Mouse (Mus musculus) T-helper 1 cell (primary cell): ENCODE measurements around the gene Cdc25b.
"Not testable (repeated sequence)": the region's sequence is repeated elsewhere in the genome, so short reads cannot be mapped to it uniquely, and the experiment has no call there.

ENCODE experiments used
- in situ Hi-C: fragments of 300-600 bp; cut with MboI, MseI; formaldehyde crosslinking; loops from one replicate; pipeline ENCODE4 v1.15.1; 2025; ENCODE audit warnings: high pct_unique_total_duplicates

The Cdc25b gene

DNA sequence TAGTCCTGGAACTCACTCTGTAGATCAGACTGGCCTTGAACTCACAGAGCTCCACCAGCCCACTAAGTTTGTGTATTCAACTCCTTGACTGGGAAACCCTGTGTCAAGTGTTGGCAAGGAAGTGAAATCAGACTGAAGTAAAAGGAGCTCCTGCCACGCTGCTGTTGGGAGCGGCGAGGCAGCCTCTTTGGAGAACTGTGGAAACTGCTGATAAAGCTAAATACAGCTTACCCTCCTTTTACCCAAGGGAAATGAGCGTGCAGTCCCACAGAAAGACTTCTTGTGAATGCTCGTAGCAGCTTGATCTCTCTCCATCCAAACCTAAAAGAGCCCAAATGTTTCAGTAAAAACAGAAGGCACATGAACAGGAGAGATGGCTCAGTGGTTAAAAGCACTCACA is 35.8 kb downstream of the Cdc25b start:
- in situ Hi-C loops: no loop called here

DNA sequence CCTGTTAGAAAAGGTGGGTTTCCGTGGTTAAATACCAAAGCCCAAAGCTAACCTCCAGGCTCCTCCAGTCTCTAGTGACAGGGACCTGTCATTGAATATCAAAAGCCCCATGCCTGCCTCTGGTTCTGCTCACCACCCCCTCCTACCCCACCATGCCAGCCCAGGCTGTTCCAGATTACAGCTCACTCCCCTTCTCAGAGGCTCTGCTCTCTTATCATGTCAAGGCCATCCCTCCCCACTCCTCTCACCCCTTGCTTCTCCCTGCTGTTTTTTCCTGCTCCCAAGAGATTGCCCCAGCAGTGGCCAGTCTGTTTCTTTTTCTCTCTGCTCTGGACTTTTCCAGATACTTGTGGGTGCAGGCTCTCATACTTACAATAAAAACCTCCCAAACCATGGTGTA is 36.8 kb downstream of the Cdc25b start:
- in situ Hi-C loops: no loop called here

DNA sequence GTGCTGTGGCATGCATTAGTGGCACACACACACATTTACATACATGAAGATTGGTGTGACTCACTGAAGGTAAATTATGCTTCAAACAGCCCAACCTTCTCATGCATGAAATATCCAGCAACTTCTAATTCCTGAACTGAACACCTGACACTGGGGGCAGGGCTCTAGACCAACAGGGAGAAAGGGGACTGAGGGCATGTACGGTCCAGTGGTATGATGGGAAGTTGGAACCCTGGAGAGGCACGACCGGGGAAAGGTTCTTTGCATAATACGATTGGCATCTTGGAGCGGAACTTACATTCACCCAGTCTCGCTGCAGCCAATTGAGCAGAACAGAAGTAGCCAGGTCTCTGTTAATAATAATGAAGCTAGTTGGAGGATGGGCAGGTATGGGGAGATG is 38.4 kb downstream of the Cdc25b start:
- in situ Hi-C loops: no loop called here

DNA sequence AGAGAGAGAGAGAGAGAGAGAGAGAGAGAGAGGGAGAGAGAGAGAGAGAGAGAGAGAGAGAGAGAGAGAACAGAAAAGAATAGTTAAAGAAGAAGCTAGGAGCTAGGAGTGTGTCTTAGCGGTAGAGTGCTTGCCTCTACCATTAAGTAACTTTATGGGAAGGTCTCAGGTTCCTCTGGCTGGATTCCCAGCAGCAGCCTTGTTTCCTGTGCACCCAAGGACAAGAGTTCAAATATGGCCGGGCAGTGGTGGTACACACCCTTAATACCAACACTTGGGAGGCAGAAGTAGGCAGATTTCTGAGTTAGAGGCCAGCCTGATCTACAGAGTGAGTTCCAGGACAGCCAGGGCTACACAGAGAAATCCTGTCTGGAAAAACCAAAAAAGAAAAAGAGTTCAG is 39.9 kb downstream of the Cdc25b start:
- in situ Hi-C loops: not testable (repeated sequence)

GRCm38 (mm10) chr2:131227243-131227642 is 40.5 kb downstream of the Cdc25b start:
- in situ Hi-C loops: no loop called here

GRCm38 (mm10) chr2:131232558-131232957 is 45.8 kb downstream of the Cdc25b start:
- in situ Hi-C loops: loop anchor here (5.0 kb wide), 1 partner anchor 135 kb away; no protein-coding TSS in a partner anchor

DNA sequence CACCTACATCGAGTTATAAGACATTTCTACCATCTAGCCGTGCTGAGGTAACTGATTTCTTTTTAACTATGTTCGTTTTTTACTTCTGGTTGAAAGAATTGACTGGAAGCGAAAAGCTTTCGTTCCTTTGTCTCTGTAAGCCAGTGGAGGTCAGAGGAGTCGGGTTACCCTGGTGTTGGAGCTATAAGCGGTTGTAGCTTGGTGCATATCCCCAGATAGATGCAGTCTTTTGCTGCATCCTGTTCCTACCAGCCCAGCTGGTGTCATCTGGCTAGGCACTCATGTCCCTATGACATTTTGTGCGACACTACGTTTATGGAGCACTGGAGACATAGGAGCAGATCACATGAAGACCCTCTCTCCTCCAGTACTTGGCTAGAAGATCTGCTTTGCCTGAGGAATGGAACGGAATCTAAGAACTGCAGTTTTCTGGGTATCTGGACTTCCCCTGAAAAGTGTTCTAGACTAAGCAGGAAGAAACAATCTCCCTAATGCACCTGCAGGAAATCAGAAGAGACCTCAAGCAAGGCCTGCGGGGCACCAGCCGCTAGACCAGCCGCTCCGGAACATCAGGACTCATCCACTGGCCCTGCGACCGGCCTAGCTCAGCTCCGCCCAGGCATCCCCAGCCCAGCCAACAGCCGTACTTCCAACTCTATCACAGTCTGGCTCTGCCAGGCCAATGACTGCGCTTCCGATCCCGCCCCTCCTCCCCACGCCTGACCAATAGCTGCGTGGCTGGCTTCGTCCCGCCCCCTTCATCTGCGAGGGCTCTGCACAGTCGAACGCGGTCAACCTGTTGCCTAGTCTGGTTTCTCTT is 46.8 kb downstream of the Cdc25b start, which contains the start of gene Mavs:
Mavs (plus strand) TSS at position 757 of the 820 bp plus-strand sequence.
- in situ Hi-C loops: loop anchor here (5.0 kb wide), 1 partner anchor 136 kb away; no protein-coding TSS in a partner anchor

DNA sequence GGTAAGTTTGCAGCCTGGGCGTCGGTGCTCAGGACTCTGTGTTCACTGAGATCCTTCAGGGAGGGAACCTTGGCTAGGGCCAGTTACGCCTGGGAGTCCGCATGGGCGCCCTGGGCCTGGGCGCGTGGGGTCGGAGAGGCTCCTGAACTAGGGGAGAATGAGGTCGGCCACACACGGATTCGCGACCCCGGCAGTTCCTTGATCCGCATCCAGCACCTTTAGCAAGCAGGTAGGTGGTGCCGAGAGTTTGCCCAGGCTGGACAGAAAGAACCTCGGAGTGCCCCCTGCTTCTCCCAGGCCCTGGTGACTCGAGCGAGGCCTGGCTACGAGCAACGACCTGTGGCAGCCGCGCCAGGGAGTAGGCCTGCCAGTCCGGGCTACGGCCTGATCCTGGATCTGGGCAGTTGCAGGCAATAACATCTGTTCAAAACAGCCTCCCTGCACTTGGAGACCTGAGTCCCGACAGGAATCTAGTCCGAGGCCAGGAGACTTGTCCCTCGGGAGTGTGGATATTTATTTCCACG is 47.4 kb downstream of the Cdc25b start:
- in situ Hi-C loops: loop anchor here (5.0 kb wide), 1 partner anchor 137 kb away; no protein-coding TSS in a partner anchor

DNA sequence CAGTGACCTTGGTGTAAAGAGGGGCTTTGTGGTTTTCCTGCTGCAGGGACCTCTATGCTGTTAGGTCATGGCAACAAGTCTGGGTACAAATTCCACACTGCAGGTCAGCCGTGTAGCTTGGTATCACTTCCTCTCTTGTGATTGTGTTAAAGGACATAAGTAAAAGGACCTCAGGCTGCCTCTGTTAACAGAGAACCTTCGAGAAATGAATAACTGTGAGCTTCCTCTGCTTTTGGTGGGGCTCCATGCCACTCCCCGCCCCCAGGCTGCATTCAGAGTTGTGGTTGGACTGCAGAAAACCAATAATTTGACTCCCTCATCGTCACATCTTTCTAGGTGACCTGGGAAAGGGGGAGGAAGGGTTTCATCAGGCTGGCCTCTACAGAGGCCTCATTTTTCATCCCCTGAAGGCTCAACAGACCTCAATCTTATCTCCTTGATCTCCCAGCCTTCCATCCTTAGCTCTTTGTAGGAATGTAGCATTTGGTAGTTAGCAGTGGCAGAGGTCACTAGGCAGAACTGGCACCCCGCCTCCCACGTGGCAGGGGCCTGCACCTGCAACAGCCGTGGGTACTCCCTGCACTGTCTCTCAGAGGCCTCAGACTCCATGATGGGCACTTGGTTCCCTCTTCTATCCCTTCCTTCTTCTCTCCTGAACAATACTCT is 48.4 kb downstream of the Cdc25b start:
- in situ Hi-C loops: loop anchor here (5.0 kb wide), 1 partner anchor 138 kb away; no protein-coding TSS in a partner anchor

DNA sequence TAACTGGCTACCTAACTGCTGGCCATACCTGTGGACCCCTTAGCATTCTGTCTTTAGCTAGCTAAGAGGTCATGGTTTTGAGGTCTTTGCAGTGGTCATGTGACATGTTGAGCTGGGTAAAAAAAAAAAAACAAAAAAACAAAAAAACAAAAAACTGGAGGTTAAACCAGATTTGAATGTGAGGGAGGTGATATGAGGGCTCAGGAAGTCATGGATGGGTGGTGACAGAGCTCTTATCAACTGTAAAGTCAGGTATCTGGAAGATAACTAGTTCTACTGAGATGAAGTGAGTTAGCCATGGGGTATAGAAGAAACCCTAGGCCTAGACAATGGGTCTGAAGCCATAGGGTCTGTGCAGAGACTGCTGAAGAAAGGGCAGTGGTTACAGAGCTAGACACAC is 55.4 kb downstream of the Cdc25b start:
- in situ Hi-C loops: no loop called here

- in situ Hi-C loops: no loop called here
These were observed 56.2 kb downstream of the Cdc25b start for GRCm38 (mm10) chr2:131242929-131243328.
